Mouse (Mus musculus) liver, postnatal 0 days (tissue): Measurements from ENCODE around the gene Ankfn1. TPM values are rescaled to one million over a fixed set of nuclear protein-coding genes. Genes with fewer than 3 reads are reported as not detected.

Experiments
- ATAC-seq: fragments of 200-750 bp; cut with Nextera tagmentation; 2 replicates; pipeline ENCODE4 v1.8.0; 2017; ENCODE audit warnings: mild to moderate bottlenecking, moderate library complexity
- DNase-seq: peaks from one replicate; pipeline ENCODE4 v3.0.0-alpha.2; 2016
- H3K27ac ChIP-seq: fragments of 300-500 bp; sonication (generic); 2 replicates; pipeline ENCODE4 v1.5.1; 2014; ENCODE audit warnings: antibody characterized with exemption, moderate library complexity, mild to moderate bottlenecking, low read depth
- H3K27me3 ChIP-seq: fragments of 300-500 bp; sonication (generic); 2 replicates; pipeline ENCODE4 v1.6.1; 2014; ENCODE audit warnings: low read length, control low read depth, mixed read lengths; ENCODE audit not compliant: insufficient read depth
- H3K36me3 ChIP-seq: fragments of 300-500 bp; sonication (generic); replicated peaks from 2 replicates; pipeline ENCODE4 v1.6.1; 2014; ENCODE audit warnings: mild to moderate bottlenecking, control low read depth, low read length, moderate library complexity, mixed read lengths; ENCODE audit not compliant: insufficient read depth
- H3K4me1 ChIP-seq: fragments of 300-500 bp; sonication (generic); 2 replicates; pipeline ENCODE4 v1.6.1; 2014; ENCODE audit warnings: antibody characterized with exemption, mild to moderate bottlenecking, control low read depth; ENCODE audit not compliant: insufficient read depth
- H3K4me2 ChIP-seq: fragments of 300-500 bp; sonication (generic); 2 replicates; pipeline ENCODE4 v1.6.1; 2014; ENCODE audit warnings: low read depth, mild to moderate bottlenecking, low read length, moderate library complexity, mixed read lengths
- H3K4me3 ChIP-seq: fragments of 300-500 bp; sonication (generic); 2 replicates; pipeline ENCODE4 v1.5.1; 2014; ENCODE audit warnings: low read depth, low read length
- H3K9ac ChIP-seq: fragments of 300-500 bp; sonication (generic); replicated peaks from 2 replicates; pipeline ENCODE4 v1.6.1; 2014; ENCODE audit warnings: mild to moderate bottlenecking, moderate library complexity
- H3K9me3 ChIP-seq: fragments of 300-500 bp; sonication (generic); 2 replicates; pipeline ENCODE4 v1.6.1; 2016; ENCODE audit warnings: mild to moderate bottlenecking, control low read depth, low read length, mixed read lengths
- CTCF ChIP-seq: sonication (generic); IDR thresholded peaks from 2 replicates; pipeline ENCODE4 v1.5.1; 2016; ENCODE audit warnings: antibody characterized with exemption, low read depth
- EP300 ChIP-seq: IDR thresholded peaks from 2 replicates; pipeline ENCODE4 v1.6.1; 2016; ENCODE audit warnings: antibody characterized with exemption, low read depth, mild to moderate bottlenecking
- WGBS: fragments of 180-500 bp; shearing (Covaris S2); extraction: QIAGEN DNeasy Blood & Tissue Kit; methylation state at CpG from one replicate; pipeline ENCODE4 v1.1.7; 2014; ENCODE audit not compliant: insufficient replicate concordance; 5-methylcytosine and 5-hydroxymethylcytosine counted together
- polyA plus RNA-seq: library from polyadenylated mRNA; unstranded; fragments of >200 nt; fragmentation: Nextera tagmentation; extraction: Ambion mirVana; gene quantifications from 2 replicates; pipeline ENCODE4 v1.2.1, GENCODE M21; 2015

The Ankfn1 gene
- polyA plus RNA-seq, 1 experiment from 2014 or later, result not detected

- no peak overlapping the region for H3K4me2 ChIP-seq
- H3K27me3 ChIP-seq, result no peaks in the 10 kb centered on the region
- no peak for ATAC-seq
- H3K36me3 ChIP-seq, result no peaks in the 10 kb centered on the region
- no peak for DNase-seq
- no peak overlapping the region for H3K9ac ChIP-seq
- H3K27ac ChIP-seq, result no peak overlapping the region
- no peaks in the 10 kb centered on the region for H3K9me3 ChIP-seq
- WGBS, result 77% methylated on average over 13 of the region's 13 CpGs
- no peak for TF ChIP-seq EP300
- no peak for TF ChIP-seq CTCF
- H3K4me3 ChIP-seq, result no peak overlapping the region
- H3K4me1 ChIP-seq, result no peaks in the 10 kb centered on the region
Measured at GRCm38 (mm10) chr11:89623698-89624445, 153.6 kb downstream of the Ankfn1 start.

GRCm38 (mm10) chr11:89619955-89620354 lies 157.5 kb downstream of the Ankfn1 start:
- Histone ChIP-seq H3K4me3 (no peak overlapping the region), H3K36me3 (no peaks in the 10 kb centered on the region), H3K4me1 (no peaks in the 10 kb centered on the region), H3K27ac (no peak overlapping the region), H3K4me2 (no peak overlapping the region), H3K27me3 (no peaks in the 10 kb centered on the region), H3K9ac (no peak overlapping the region), H3K9me3 (no peaks in the 10 kb centered on the region)
- TF ChIP-seq CTCF (no peak), EP300 (no peak)
- no peak for DNase-seq
- ATAC-seq, result no peak

GRCm38 (mm10) chr11:89615806-89616205 lies 161.6 kb downstream of the Ankfn1 start:
- no peak overlapping the region for H3K27ac ChIP-seq
- DNase-seq, result no peak
- 79% methylated on average over 2 of the region's 2 CpGs for WGBS

GRCm38 (mm10) chr11:89611596-89611995 lies 165.9 kb downstream of the Ankfn1 start:
- Histone ChIP-seq H3K4me2 (no peak overlapping the region), H3K9me3 (no peaks in the 10 kb centered on the region), H3K27me3 (no peaks in the 10 kb centered on the region), H3K9ac (no peak overlapping the region), H3K27ac (no peak overlapping the region), H3K4me1 (no peaks in the 10 kb centered on the region), H3K4me3 (no peak overlapping the region), H3K36me3 (no peaks in the 10 kb centered on the region)
- ATAC-seq (no peak), DNase-seq (no peak)
- WGBS, result 57% methylated on average over 3 of the region's 3 CpGs
- TF ChIP-seq CTCF, result no peak
- no peak for TF ChIP-seq EP300

More at GRCm38 (mm10) chr11:89615806-89616205, 161.6 kb downstream of the Ankfn1 start:
- Histone ChIP-seq H3K36me3 (no peaks in the 10 kb centered on the region), H3K4me1 (no peaks in the 10 kb centered on the region), H3K4me3 (no peak overlapping the region), H3K9ac (no peak overlapping the region), H3K27me3 (no peaks in the 10 kb centered on the region), H3K9me3 (no peaks in the 10 kb centered on the region), H3K4me2 (no peak overlapping the region)
- TF ChIP-seq EP300 (no peak), CTCF (no peak)
- no peak for ATAC-seq

GRCm38 (mm10) chr11:89608071-89608470 lies 169.4 kb downstream of the Ankfn1 start:
- Histone ChIP-seq H3K9me3 (no peaks in the 10 kb centered on the region), H3K4me3 (no peak overlapping the region), H3K9ac (no peak overlapping the region), H3K4me1 (no peaks in the 10 kb centered on the region), H3K27me3 (no peaks in the 10 kb centered on the region), H3K36me3 (no peaks in the 10 kb centered on the region), H3K4me2 (no peak overlapping the region), H3K27ac (no peak overlapping the region)
- no peak for DNase-seq
- TF ChIP-seq EP300, result no peak
- no peak for TF ChIP-seq CTCF
- 70% methylated on average over 7 of the region's 7 CpGs for WGBS
- ATAC-seq, result no peak

- DNase-seq, result no peak
Measured at GRCm38 (mm10) chr11:89607270-89607669, 170.2 kb downstream of the Ankfn1 start.

More at GRCm38 (mm10) chr11:89607270-89607669, 170.2 kb downstream of the Ankfn1 start:
- no peak overlapping the region for H3K9ac ChIP-seq
- TF ChIP-seq EP300 (no peak), CTCF (no peak)
- H3K36me3 ChIP-seq, result no peaks in the 10 kb centered on the region
- H3K9me3 ChIP-seq, result no peaks in the 10 kb centered on the region
- no peak overlapping the region for H3K4me3 ChIP-seq
- H3K27me3 ChIP-seq, result no peaks in the 10 kb centered on the region
- 59% methylated on average over 3 of the region's 3 CpGs for WGBS
- H3K4me2 ChIP-seq, result no peak overlapping the region
- H3K27ac ChIP-seq, result no peak overlapping the region
- no peak for ATAC-seq
- H3K4me1 ChIP-seq, result no peaks in the 10 kb centered on the region
